Mouse (Mus musculus) liver, postnatal 0 days (tissue): ENCODE results near the gene Rbfox1.

Experiments
- CTCF ChIP-seq: sonication (generic); IDR thresholded peaks from 2 replicates; pipeline ENCODE4 v1.5.1; 2016; ENCODE audit warnings: antibody characterized with exemption, low read depth
- EP300 ChIP-seq: IDR thresholded peaks from 2 replicates; pipeline ENCODE4 v1.6.1; 2016; ENCODE audit warnings: antibody characterized with exemption, low read depth, mild to moderate bottlenecking

DNA sequence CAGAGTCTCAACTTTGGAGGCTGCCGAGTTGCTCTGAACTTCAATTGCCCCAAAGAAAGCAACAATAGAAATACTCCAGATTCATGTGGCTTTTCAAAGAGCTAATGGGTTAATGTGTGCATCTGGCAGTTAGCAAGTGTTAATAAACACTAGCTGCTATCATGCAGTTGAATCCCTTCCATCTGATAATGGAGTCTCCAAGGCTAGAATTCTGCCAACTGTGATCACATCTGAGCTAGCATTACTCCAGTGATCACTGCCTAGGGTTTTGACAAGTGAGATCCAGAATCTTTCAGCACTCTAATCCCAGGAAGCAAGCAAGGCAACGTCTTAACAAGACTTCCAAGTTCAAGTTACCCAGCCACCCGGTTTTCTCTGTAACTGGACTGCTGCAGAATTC is 1460.1 kb downstream of the Rbfox1 start:
- TF ChIP-seq CTCF (no peak), EP300 (no peak)
